11 mouse cellular contexts compared by ENCODE assay signal in the genomic region with DNA sequence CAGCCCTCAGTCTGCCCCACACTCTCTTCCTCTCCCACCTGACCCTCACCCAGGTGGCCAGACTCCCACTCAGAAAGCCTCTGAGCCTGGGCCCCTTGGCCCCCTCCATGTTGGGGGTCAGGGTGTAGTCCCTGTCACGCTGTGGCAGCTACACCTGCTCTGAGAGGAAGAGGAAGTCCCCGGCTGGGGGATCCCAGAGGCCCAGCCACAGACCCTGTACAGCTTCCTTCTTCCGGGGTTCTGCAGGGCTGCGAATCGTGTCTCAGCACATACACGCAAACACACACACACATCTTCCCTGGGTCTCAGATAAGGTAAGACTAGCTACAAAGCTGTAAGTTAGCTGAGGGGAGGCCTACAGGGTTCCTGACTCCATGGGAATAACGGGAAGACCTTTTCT. TPM values are rescaled to one million over a fixed set of nuclear protein-coding genes. Genes with fewer than 3 reads are reported as not detected.
DNase-seq lines count a peak whose midpoint lies in the region; ATAC-seq and TF ChIP-seq lines count a peak whose summit lies in the region.
"Had no signal": no experiment of that assay in that cellular context is flagged by ENCODE, and none has a peak within 500 bp of the region (broad histone marks: within the 10 kb centered on the region; RNA-seq: fewer than 3 reads in every experiment).

Gene Ccdc88b, minus strand, starts transcription at position 181 of the 400 bp plus-strand sequence.

- TF ChIP-seq POLR2A in bone marrow macrophage, adult 2 months (IDR thresholded peaks at IDR 0.05; ENCODE audit: borderline replicate concordance, low read depth, low read length): no peak
- peak; percentile 73; the same call in 1 of the 2 replicates for TF ChIP-seq POLR2A in thymus, adult 2 months (IDR thresholded peaks at IDR 0.05; ENCODE audit: control insufficient read depth, extremely low read depth, insufficient read depth, low read length, poor library complexity)

- no peak within 1 kb of the TSS for H3K4me3 ChIP-seq in limb, embryonic 13.5 days
- no peak within 1 kb of the TSS for H3K4me3 ChIP-seq in limb, embryonic 10.5 days
- H3K4me3 ChIP-seq in bone marrow macrophage, adult 2 months (ENCODE audit: insufficient read depth, low read length): peak within 1 kb of the TSS; percentile 78
- peak within 1 kb of the TSS; percentile 57 for H3K4me3 ChIP-seq in thymus, adult 2 months (ENCODE audit: control insufficient read depth, insufficient read depth, low read length)
- H3K4me3 ChIP-seq: embryonic facial prominence, embryonic 13.5 days; limb, embryonic 15.5 days had no signal

- no peak for TF ChIP-seq CTCF in bone marrow macrophage, adult 2 months (IDR thresholded peaks at IDR 0.05; ENCODE audit: low read depth, low read length)
- 0 out of 2 replicates have a peak, but pooled peaks have one; percentile 14 for TF ChIP-seq CTCF in thymus, adult 2 months (IDR thresholded peaks at IDR 0.05; ENCODE audit: borderline replicate concordance, control insufficient read depth, extremely low read depth, insufficient read depth, low read length, poor library complexity)

- peaks cover 31% of the 10 kb centered on the region for H3K27me3 ChIP-seq in limb, embryonic 13.5 days
- H3K27me3 ChIP-seq in limb, embryonic 10.5 days (ENCODE audit: low read depth, poor library complexity, severe bottlenecking): peaks cover 49% of the 10 kb centered on the region
- H3K27me3 ChIP-seq in thymus, adult 2 months (ENCODE audit: control insufficient read depth, insufficient read depth, low read length): no peaks in the 10 kb centered on the region

- peak within 1 kb of the TSS; percentile 8; the same call in 1 of the 2 replicates for H3K9ac ChIP-seq in limb, embryonic 13.5 days
- H3K9ac ChIP-seq: embryonic facial prominence, embryonic 13.5 days; limb, embryonic 15.5 days had no signal

- H3K9me3 ChIP-seq in limb, embryonic 13.5 days: no peaks in the 10 kb centered on the region
- no peaks in the 10 kb centered on the region for H3K9me3 ChIP-seq in limb, embryonic 10.5 days (replicated peaks)
- H3K9me3 ChIP-seq: embryonic facial prominence, embryonic 13.5 days; limb, embryonic 15.5 days had no signal

- no peak within 1 kb of the TSS for H3K4me2 ChIP-seq in limb, embryonic 13.5 days (replicated peaks)
- H3K4me2 ChIP-seq: embryonic facial prominence, embryonic 13.5 days; limb, embryonic 15.5 days had no signal

- H3K36me3 ChIP-seq in limb, embryonic 13.5 days: no peaks in the 10 kb centered on the region
- H3K36me3 ChIP-seq in limb, embryonic 10.5 days: no peaks in the 10 kb centered on the region
- peaks cover 17% of the 10 kb centered on the region for H3K36me3 ChIP-seq in thymus, adult 2 months (ENCODE audit: control insufficient read depth, insufficient read depth, low read length)
- H3K36me3 ChIP-seq: embryonic facial prominence, embryonic 13.5 days; limb, embryonic 15.5 days had no signal

- ATAC-seq in limb, embryonic 13.5 days (ENCODE audit: low FRiP score, low read depth): no peak

- no peak for DNase-seq in limb, embryonic 10.5 days (ENCODE audit: low spot score)
- peak; percentile 73 for DNase-seq in lung, postnatal 36 days
- DNase-seq in thymus, adult 2 months: peak; percentile 88
- no peak for DNase-seq in cerebellum, adult 9-11 months
- no peak for DNase-seq in gastrocnemius, postnatal 36 days
- no peak for DNase-seq in left cerebral cortex, adult 18-20 months (ENCODE audit: low spot score in 2 of 2)
- DNase-seq: right cerebral cortex, postnatal 25 days had no signal

- WGBS in limb, embryonic 13.5 days: 79% methylated on average over 7 of the region's 7 CpGs
- 80% methylated on average over 7 of the region's 7 CpGs for WGBS in limb, embryonic 10.5 days
- 4% methylated on average over 7 of the region's 7 CpGs for WGBS in thymus, adult 2 months

- intact Hi-C loops in gastrocnemius, postnatal 36 days (cut with DNase I): no loop called here

- peaks cover 14% of the 10 kb centered on the region for H3K4me1 ChIP-seq in limb, embryonic 13.5 days
- H3K4me1 ChIP-seq in limb, embryonic 10.5 days: peaks cover 22% of the 10 kb centered on the region
- peaks cover 23% of the 10 kb centered on the region for H3K4me1 ChIP-seq in bone marrow macrophage, adult 2 months (ENCODE audit: control insufficient read depth, insufficient read depth, low read length)
- peaks cover 38% of the 10 kb centered on the region for H3K4me1 ChIP-seq in thymus, adult 2 months (replicated peaks; ENCODE audit: control insufficient read depth, insufficient read depth, low read length)

- no peak within 1 kb of the TSS for H3K27ac ChIP-seq in limb, embryonic 13.5 days
- H3K27ac ChIP-seq in limb, embryonic 10.5 days: no peak within 1 kb of the TSS
- peak within 1 kb of the TSS; percentile 78 for H3K27ac ChIP-seq in bone marrow macrophage, adult 2 months (ENCODE audit: insufficient read depth, low read depth, low read length)
- H3K27ac ChIP-seq in thymus, adult 2 months (ENCODE audit: control insufficient read depth, insufficient read depth, low read length): peak within 1 kb of the TSS; percentile 96
- H3K27ac ChIP-seq: embryonic facial prominence, embryonic 13.5 days; limb, embryonic 15.5 days had no signal

RNA-seq across cellular contexts. Expression of gene Ccdc88b, which starts in this region (rescaled TPM):
- 1.1 and 1.2 TPM in 2 replicates for polyA plus RNA-seq in limb, embryonic 13.5 days (2015; fragmentation: Nextera tagmentation; extraction: Ambion mirVana)
- polyA plus RNA-seq in limb, embryonic 10.5 days (2016; fragmentation: Nextera tagmentation; extraction: Ambion mirVana): 0.15 and 0.61 TPM in 2 replicates
- polyA plus RNA-seq in bone marrow macrophage, adult 2 months (2012; ENCODE audit: insufficient read depth, insufficient read length, missing spikeins): 31.8 and 33.2 TPM in 2 replicates
- 225 and 234 TPM in 2 replicates for polyA plus RNA-seq in thymus, adult 2 months (2012; rRNA removed)
- total RNA-seq in gastrocnemius, postnatal 36 days (2021): under 1 TPM; 0.37 to 0.56 TPM
- 1 to 10 TPM; 3.4 to 3.5 TPM for total RNA-seq in left cerebral cortex, adult 18-20 months (2021)

Comparison
In these comparisons a context has a peak if more than half of its experiments do, and no peak if none do; other contexts are left out.
1. RNA of gene Ccdc88b (polyA plus RNA-seq): 225 to 234 TPM in thymus, adult 2 months and 31.8 to 33.2 TPM in bone marrow macrophage, adult 2 months; 1.1 to 1.2 TPM in limb, embryonic 13.5 days and 0.15 to 0.61 TPM in limb, embryonic 10.5 days; every median in the first group is over 10 times any median in the second.
2. H3K27ac ChIP-seq: peak in bone marrow macrophage, adult 2 months (single experiment) and thymus, adult 2 months (single experiment); none in limb, embryonic 13.5 days (single experiment) and limb, embryonic 10.5 days (single experiment).
3. H3K4me3 ChIP-seq: peak in bone marrow macrophage, adult 2 months (single experiment) and thymus, adult 2 months (single experiment); none in limb, embryonic 13.5 days (single experiment) and limb, embryonic 10.5 days (single experiment).
4. DNase-seq: peak in lung, postnatal 36 days (single experiment) and thymus, adult 2 months (single experiment); none in limb, embryonic 10.5 days (single experiment), cerebellum, adult 9-11 months (single experiment), gastrocnemius, postnatal 36 days (0 of 2) and left cerebral cortex, adult 18-20 months (0 of 2).